Comparison of ENCODE assay signal across 9 mouse cellular contexts in the genomic region with DNA sequence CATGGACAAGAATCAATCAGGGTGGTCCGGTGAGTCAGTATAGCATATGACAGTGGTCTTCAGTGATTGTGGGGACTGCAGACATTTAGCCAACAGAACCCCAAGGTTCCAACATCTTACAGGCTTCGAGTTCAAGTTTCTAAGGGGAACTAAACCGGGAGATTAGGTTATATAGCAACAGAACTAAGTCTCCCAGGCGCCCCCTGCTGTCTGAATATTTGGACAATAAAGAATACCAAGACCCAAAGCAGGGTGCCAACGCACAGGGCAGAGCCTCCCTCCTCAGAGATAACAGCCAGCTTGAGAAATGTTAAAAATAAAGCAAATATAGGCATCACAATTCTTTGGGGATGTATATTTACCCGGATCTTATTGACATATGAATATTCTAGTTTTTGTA. TPM values are rescaled to one million over a fixed set of nuclear protein-coding genes. Genes with fewer than 3 reads are reported as not detected.
DNase-seq lines count a peak whose midpoint lies in the region; ATAC-seq and TF ChIP-seq lines count a peak whose summit lies in the region.
"Had no signal": no experiment of that assay in that cellular context is flagged by ENCODE, and none has a peak within 500 bp of the region (broad histone marks: within the 10 kb centered on the region; RNA-seq: fewer than 3 reads in every experiment).

No protein-coding gene starts in this region.

- H3K4me3 ChIP-seq in forebrain, embryonic 11.5 days (ENCODE audit: low read depth, low read length): no peak overlapping the region
- H3K4me3 ChIP-seq in forebrain, embryonic 13.5 days: no peak overlapping the region
- no peak overlapping the region for H3K4me3 ChIP-seq in gastrocnemius, adult 2 months
- H3K4me3 ChIP-seq: limb, embryonic 12.5 days had no signal

- no peaks in the 10 kb centered on the region for H3K9me3 ChIP-seq in forebrain, embryonic 11.5 days (ENCODE audit: control insufficient read depth, low read length)
- H3K9me3 ChIP-seq in forebrain, embryonic 13.5 days (replicated peaks): no peaks in the 10 kb centered on the region
- H3K9me3 ChIP-seq: limb, embryonic 12.5 days had no signal

- H3K4me1 ChIP-seq in forebrain, embryonic 11.5 days (replicated peaks; ENCODE audit: control insufficient read depth, insufficient read depth, low read length): no peaks in the 10 kb centered on the region
- peaks cover 8% of the 10 kb centered on the region; the same call in 1 of the 2 replicates for H3K4me1 ChIP-seq in forebrain, embryonic 13.5 days

- H3K36me3 ChIP-seq in forebrain, embryonic 11.5 days (ENCODE audit: control insufficient read depth, insufficient read depth, low read length): no peaks in the 10 kb centered on the region
- H3K36me3 ChIP-seq in forebrain, embryonic 13.5 days (ENCODE audit: poor library complexity, severe bottlenecking): no peaks in the 10 kb centered on the region
- H3K36me3 ChIP-seq: limb, embryonic 12.5 days had no signal

- intact Hi-C loops in gastrocnemius, adult 2 months (cut with DNase I): loop anchor here (1.0 to 10.0 kb wide), 4 partner anchors 183 to 873 kb away; no protein-coding TSS in a partner anchor

- ATAC-seq in forebrain, embryonic 11.5 days (replicated peaks; ENCODE audit: low FRiP score): no peak
- no peak for ATAC-seq in forebrain, embryonic 13.5 days
- ATAC-seq in megakaryocyte, adult 5-6 weeks (ENCODE audit: poor library complexity, severe bottlenecking): peak; percentile 81

- no peaks in the 10 kb centered on the region for H3K27me3 ChIP-seq in forebrain, embryonic 11.5 days (ENCODE audit: control insufficient read depth, insufficient read depth, low read length)
- H3K27me3 ChIP-seq in forebrain, embryonic 13.5 days: no peaks in the 10 kb centered on the region
- H3K27me3 ChIP-seq: limb, embryonic 12.5 days had no signal

- no peak overlapping the region for H3K27ac ChIP-seq in forebrain, embryonic 11.5 days (ENCODE audit: low read depth, low read length)
- H3K27ac ChIP-seq in forebrain, embryonic 13.5 days: no peak overlapping the region
- H3K27ac ChIP-seq in gastrocnemius, adult 2 months: no peak overlapping the region
- H3K27ac ChIP-seq: limb, embryonic 12.5 days had no signal

- 40% methylated on average over 6 of the region's 6 CpGs for WGBS in forebrain, embryonic 11.5 days
- WGBS in forebrain, embryonic 13.5 days: 44% methylated on average over 6 of the region's 6 CpGs

- no peak overlapping the region for H3K9ac ChIP-seq in forebrain, embryonic 11.5 days (ENCODE audit: low read length)
- no peak overlapping the region for H3K9ac ChIP-seq in forebrain, embryonic 13.5 days
- H3K9ac ChIP-seq: limb, embryonic 12.5 days had no signal

- peak; percentile 76 for TF ChIP-seq CTCF in gastrocnemius, adult 2 months (IDR thresholded peaks at IDR 0.05)

- DNase-seq in forebrain, embryonic 11.5 days (ENCODE audit: low spot score): peak; percentile 72
- DNase-seq in ES-CJ7 (ENCODE audit: low read depth, low spot score): peak; percentile 53
- DNase-seq in cerebellum, adult 11-12 months: peak; percentile 43
- DNase-seq in gastrocnemius, adult 2 months: peak; percentile 74
- DNase-seq in layer of hippocampus, adult 9-11 months: peak; percentile 80
- peak; percentile 27 to 78 for DNase-seq in spleen, adult 18-20 months

- no peak overlapping the region for H3K4me2 ChIP-seq in forebrain, embryonic 11.5 days (ENCODE audit: low read depth, low read length, severe bottlenecking)
- H3K4me2 ChIP-seq in forebrain, embryonic 13.5 days: no peak overlapping the region
- H3K4me2 ChIP-seq: limb, embryonic 12.5 days had no signal

RNA-seq across cellular contexts. Expression of gene Epsti1, which starts 24.0 kb away (rescaled TPM):
- polyA plus RNA-seq in forebrain, embryonic 11.5 days (2014; fragmentation: Nextera tagmentation; extraction: Ambion mirVana): 0.16 and 0.19 TPM in 2 replicates
- polyA plus RNA-seq in forebrain, embryonic 13.5 days (2015; fragmentation: Nextera tagmentation; extraction: Ambion mirVana): 0.17 and 0.24 TPM in 2 replicates
- under 1 TPM in 1 of 2 experiments, not detected in 1; 0.22 TPM for total RNA-seq in gastrocnemius, adult 2 months (2021)
- total RNA-seq in megakaryocyte, adult 5-6 weeks (2015): 78.9 and 93.9 TPM in 2 replicates
- total RNA-seq in megakaryocyte, adult 5-6 weeks (2017): 204 and 218 TPM in 2 replicates

RNA-seq across cellular contexts. Expression of gene Dnajc15, which starts 53.1 kb away (rescaled TPM):
- 106 and 107 TPM in 2 replicates for polyA plus RNA-seq in forebrain, embryonic 11.5 days (2014; fragmentation: Nextera tagmentation; extraction: Ambion mirVana)
- polyA plus RNA-seq in forebrain, embryonic 13.5 days (2015; fragmentation: Nextera tagmentation; extraction: Ambion mirVana): 82.7 and 89.9 TPM in 2 replicates
- total RNA-seq in gastrocnemius, adult 2 months (2021): 100 to 1,000 TPM; 123 to 152 TPM
- 79.2 and 108 TPM in 2 replicates for total RNA-seq in megakaryocyte, adult 5-6 weeks (2015)
- 62.0 and 70.3 TPM in 2 replicates for total RNA-seq in megakaryocyte, adult 5-6 weeks (2017)

Comparison
In these comparisons a context has a peak if more than half of its experiments do, and no peak if none do; other contexts are left out.
1. RNA of gene Epsti1, which starts 24.0 kb away (total RNA-seq): 78.9 to 218 TPM in megakaryocyte, adult 5-6 weeks; 0.22 TPM in gastrocnemius, adult 2 months; every median in the first group is over 10 times any median in the second.
2. Peak in every context shown above with its lines, with median percentiles within 50 percentile points of each other: DNase-seq.